Mouse (Mus musculus) cerebellum, adult 2 months (tissue): ENCODE data around the gene Senp3.
A peak's percentile ranks its signal among the peaks of the same experiment; 100 is the strongest.

Source experiments
- CTCF ChIP-seq: fragments of 200-500 bp; IDR thresholded peaks from 2 replicates; pipeline ENCODE4 v1.5.1; 2011; ENCODE audit warnings: low read depth, mild to moderate bottlenecking, control low read depth, low read length, moderate library complexity, borderline replicate concordance; ENCODE audit not compliant: insufficient read depth
- POLR2A ChIP-seq: fragments of 200-500 bp; IDR thresholded peaks from 2 replicates; pipeline ENCODE4 v1.6.1; 2011; ENCODE audit warnings: low read length, control low read depth, borderline replicate concordance; ENCODE audit not compliant: insufficient read depth

DNA sequence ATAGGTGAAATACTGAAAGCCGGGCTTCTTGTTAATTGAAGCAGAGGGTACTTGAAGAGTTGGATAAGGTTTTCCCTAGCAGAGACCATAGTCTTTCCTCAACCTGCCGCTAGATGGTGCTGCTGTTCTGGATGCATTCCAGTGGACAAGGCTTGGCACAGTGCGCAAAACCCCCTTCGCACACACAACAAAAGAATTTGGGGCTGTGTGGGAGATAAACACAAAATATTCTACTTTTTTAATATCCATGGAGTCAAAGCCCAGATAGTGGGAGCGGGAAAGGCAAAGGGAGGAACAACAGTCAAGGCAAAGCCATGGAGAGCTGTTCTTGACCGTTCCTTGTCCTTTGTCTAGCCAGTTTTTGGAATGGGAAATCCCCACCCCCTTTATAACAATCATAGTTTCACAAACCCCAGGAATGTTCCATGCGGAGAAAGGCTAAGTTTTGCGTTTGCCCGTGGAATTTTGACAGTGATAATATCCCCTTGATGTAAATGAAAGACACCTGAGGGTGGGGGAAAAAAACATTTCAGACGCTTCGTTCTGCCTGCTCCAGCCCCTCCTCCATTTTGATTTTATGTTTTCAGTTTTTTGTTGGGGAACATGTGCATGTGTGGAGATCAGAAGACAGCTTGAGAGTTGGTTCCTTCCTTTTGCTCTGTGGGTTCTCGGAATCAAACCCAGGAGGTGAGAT is 1.1 kb upstream of the Senp3 start:
- TF ChIP-seq CTCF: peak; percentile 93
- TF ChIP-seq POLR2A: no peak
